Mouse (Mus musculus) neural tube, embryonic 14.5 days (tissue): ENCODE data around the gene Fnip1. TPM values are rescaled to one million over a fixed set of nuclear protein-coding genes. Genes with fewer than 3 reads are reported as not detected.

ENCODE experiments used
- ATAC-seq: fragments of 200-750 bp; cut with Nextera tagmentation; 2 replicates; pipeline ENCODE4 v1.8.0; 2017; ENCODE audit warnings: low read depth, mild to moderate bottlenecking, moderate TSS enrichment, moderate library complexity
- H3K27ac ChIP-seq: fragments of 300-500 bp; sonication (generic); 2 replicates; pipeline ENCODE4 v1.5.1; 2014; ENCODE audit warnings: low read depth, mild to moderate bottlenecking, control low read depth, low read length, moderate library complexity, mixed read lengths
- H3K27me3 ChIP-seq: fragments of 300-500 bp; sonication (generic); 2 replicates; pipeline ENCODE4 v1.6.1; 2014; ENCODE audit warnings: low read length; ENCODE audit not compliant: control insufficient read depth, insufficient read depth
- H3K36me3 ChIP-seq: fragments of 300-500 bp; sonication (generic); 2 replicates; pipeline ENCODE4 v1.6.1; 2014; ENCODE audit warnings: low read length, mixed read lengths; ENCODE audit not compliant: control insufficient read depth, insufficient read depth
- H3K4me1 ChIP-seq: fragments of 300-500 bp; sonication (generic); 2 replicates; pipeline ENCODE4 v1.6.1; 2014; ENCODE audit warnings: low read length; ENCODE audit not compliant: control insufficient read depth, insufficient read depth
- H3K4me2 ChIP-seq: fragments of 300-500 bp; sonication (generic); 2 replicates; pipeline ENCODE4 v1.6.1; 2014; ENCODE audit warnings: mild to moderate bottlenecking, low read depth, low read length, control low read depth
- H3K4me3 ChIP-seq: fragments of 300-500 bp; sonication (generic); 2 replicates; pipeline ENCODE4 v1.5.1; 2014; ENCODE audit warnings: low read depth, low read length, control low read depth, mixed read lengths
- H3K9ac ChIP-seq: fragments of 300-500 bp; sonication (generic); replicated peaks from 2 replicates; pipeline ENCODE4 v1.6.1; 2014; ENCODE audit warnings: low read depth, mild to moderate bottlenecking, control low read depth, low read length, mixed read lengths
- H3K9me3 ChIP-seq: fragments of 300-500 bp; sonication (generic); 2 replicates; pipeline ENCODE4 v1.6.1; 2016; ENCODE audit warnings: low read length; ENCODE audit not compliant: control insufficient read depth
- WGBS: fragments of 180-500 bp; shearing (Covaris S2); extraction: QIAGEN DNeasy Blood & Tissue Kit; methylation state at CpG from one replicate; pipeline ENCODE4 v1.1.7; 2014; 5-methylcytosine and 5-hydroxymethylcytosine counted together
- polyA plus RNA-seq: library from polyadenylated mRNA; unstranded; fragments of >200 nt; fragmentation: Nextera tagmentation; extraction: Ambion mirVana; gene quantifications from 2 replicates; pipeline ENCODE4 v1.2.1, GENCODE M21; 2014

Fnip1 gene
- polyA plus RNA-seq, 1 experiment from 2014 or later, result 15.2 TPM

GRCm38 (mm10) chr11:54542414-54542813 lies 104.4 kb downstream of the Fnip1 start:
- no peak overlapping the region for H3K27ac ChIP-seq
- H3K9me3 ChIP-seq, result no peaks in the 10 kb centered on the region
- no peaks in the 10 kb centered on the region for H3K4me1 ChIP-seq
- no peak overlapping the region for H3K4me2 ChIP-seq
- ATAC-seq, result no peak
- no peaks in the 10 kb centered on the region for H3K27me3 ChIP-seq
- H3K36me3 ChIP-seq, result no peaks in the 10 kb centered on the region
- H3K4me3 ChIP-seq, result no peak overlapping the region
- H3K9ac ChIP-seq, result no peak overlapping the region

DNA sequence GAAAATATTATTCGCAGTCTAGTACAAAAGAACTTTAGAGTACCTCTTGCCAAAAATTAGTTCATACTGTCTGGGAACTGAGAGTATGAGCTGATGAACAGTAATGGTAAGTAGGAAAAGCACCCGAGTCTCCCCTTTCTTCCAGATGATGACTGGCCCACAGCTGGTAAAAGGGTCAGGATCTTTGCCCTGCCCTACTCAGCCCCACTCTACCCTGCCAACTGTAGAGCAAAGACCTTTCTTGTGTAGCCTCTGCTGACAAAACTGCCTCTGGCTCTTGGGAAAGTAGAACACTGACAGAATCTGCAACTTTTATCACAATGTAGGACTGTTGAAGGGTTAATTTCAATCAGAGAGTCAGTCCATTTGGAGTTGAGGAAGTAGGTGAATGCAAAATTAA lies 117.0 kb downstream of the Fnip1 start:
- Histone ChIP-seq H3K4me1 (no peaks in the 10 kb centered on the region), H3K9ac (no peak overlapping the region), H3K36me3 (no peaks in the 10 kb centered on the region), H3K9me3 (no peaks in the 10 kb centered on the region), H3K27me3 (no peaks in the 10 kb centered on the region), H3K4me3 (no peak overlapping the region), H3K4me2 (no peak overlapping the region), H3K27ac (no peak overlapping the region)
- ATAC-seq, result no peak
- WGBS, result 92% methylated on average over 2 of the region's 2 CpGs

GRCm38 (mm10) chr11:54562761-54563160 lies 124.8 kb downstream of the Fnip1 start:
- Histone ChIP-seq H3K4me2 (no peak overlapping the region), H3K9ac (no peak overlapping the region), H3K9me3 (no peaks in the 10 kb centered on the region), H3K27me3 (no peaks in the 10 kb centered on the region), H3K36me3 (no peaks in the 10 kb centered on the region), H3K4me3 (no peak overlapping the region), H3K4me1 (no peaks in the 10 kb centered on the region), H3K27ac (no peak overlapping the region)
- 89% methylated on average over 5 of the region's 5 CpGs for WGBS
- no peak for ATAC-seq

Other genes with a start within 250 kb of the Fnip1 start
- gene Csf2, start 188.5 kb upstream of the Fnip1 start, polyA plus RNA-seq, result not detected in 2 replicates
- not detected in 2 replicates for gene Il3, start 170.9 kb upstream of the Fnip1 start, polyA plus RNA-seq
- gene Acsl6, start 134.4 kb upstream of the Fnip1 start, polyA plus RNA-seq, result 50.9 and 51.3 TPM in 2 replicates
- gene Meikin, start 67.5 kb upstream of the Fnip1 start, polyA plus RNA-seq, result not detected in 2 replicates
- gene Rapgef6, start 84.6 kb downstream of the Fnip1 start, polyA plus RNA-seq, result 34.2 and 40.6 TPM in 2 replicates